Mouse (Mus musculus) small intestine, adult 2 months (tissue): ENCODE results near the gene Ide.

Experiments used
- CTCF ChIP-seq: fragments of 200-500 bp; IDR thresholded peaks from 2 replicates; pipeline ENCODE4 v1.5.1; 2012; ENCODE audit warnings: low read depth, mild to moderate bottlenecking, control low read depth, inconsistent platforms, low read length, moderate library complexity, mixed read lengths; ENCODE audit not compliant: insufficient replicate concordance, insufficient read length; ENCODE audit errors: extremely low read depth
- POLR2A ChIP-seq: fragments of 200-500 bp; IDR thresholded peaks from 2 replicates; pipeline ENCODE4 v1.6.1; 2012; ENCODE audit warnings: low read depth, mild to moderate bottlenecking, control low read depth, inconsistent platforms, low read length, moderate library complexity

DNA sequence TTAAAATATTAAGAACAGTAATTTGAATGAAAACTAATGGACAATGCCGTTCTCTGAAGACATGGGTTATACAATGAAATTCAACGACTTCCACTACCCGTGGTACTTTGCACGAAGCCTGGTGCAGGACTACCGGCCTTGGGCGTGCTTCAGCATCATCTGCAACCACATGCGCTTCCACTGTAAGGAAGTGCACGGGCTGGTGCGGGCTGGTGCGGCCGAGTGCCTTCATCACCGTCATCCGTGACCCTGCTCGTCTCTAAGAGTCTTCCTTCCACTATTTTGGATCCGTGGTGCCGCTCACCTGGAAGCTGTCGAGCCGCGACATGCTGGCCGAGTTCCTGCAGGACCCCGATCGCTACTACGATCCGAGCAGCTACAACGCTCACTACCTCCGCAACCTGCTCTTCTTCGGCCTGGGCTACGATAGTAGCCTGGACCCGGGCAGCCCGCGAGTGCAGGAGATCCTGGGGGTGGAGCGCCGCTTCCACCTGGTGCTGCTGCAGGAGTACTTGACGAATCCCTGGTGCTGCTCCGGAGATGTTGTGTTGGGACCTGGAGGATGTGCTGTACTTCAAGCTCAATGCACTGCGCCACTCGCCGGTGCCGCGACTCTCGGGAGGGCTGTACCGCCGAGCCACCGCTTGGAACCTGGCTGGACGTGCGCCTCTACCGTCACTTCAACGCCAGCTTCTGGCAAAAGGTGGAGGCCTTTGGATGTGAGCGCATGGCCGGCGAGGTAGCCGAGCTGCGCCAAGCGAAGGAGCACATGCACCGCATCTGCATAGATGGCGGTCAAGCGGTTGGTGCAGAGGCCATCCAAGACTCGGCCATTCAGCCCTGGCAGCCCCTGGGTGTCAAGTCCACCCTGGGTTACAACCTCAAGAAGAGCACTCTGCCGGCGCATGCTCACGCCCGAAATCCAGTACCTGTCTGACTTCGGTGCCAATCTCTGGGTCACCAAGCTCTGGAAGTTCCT lies 103.8 kb downstream of the Ide start:
- TF ChIP-seq CTCF (no peak), POLR2A (no peak)
